Mouse (Mus musculus): ENCODE data around the gene Cxcr5.
A peak's percentile ranks its signal among the peaks of the same experiment; 100 is the strongest.

Gene Cxcr5

DNA sequence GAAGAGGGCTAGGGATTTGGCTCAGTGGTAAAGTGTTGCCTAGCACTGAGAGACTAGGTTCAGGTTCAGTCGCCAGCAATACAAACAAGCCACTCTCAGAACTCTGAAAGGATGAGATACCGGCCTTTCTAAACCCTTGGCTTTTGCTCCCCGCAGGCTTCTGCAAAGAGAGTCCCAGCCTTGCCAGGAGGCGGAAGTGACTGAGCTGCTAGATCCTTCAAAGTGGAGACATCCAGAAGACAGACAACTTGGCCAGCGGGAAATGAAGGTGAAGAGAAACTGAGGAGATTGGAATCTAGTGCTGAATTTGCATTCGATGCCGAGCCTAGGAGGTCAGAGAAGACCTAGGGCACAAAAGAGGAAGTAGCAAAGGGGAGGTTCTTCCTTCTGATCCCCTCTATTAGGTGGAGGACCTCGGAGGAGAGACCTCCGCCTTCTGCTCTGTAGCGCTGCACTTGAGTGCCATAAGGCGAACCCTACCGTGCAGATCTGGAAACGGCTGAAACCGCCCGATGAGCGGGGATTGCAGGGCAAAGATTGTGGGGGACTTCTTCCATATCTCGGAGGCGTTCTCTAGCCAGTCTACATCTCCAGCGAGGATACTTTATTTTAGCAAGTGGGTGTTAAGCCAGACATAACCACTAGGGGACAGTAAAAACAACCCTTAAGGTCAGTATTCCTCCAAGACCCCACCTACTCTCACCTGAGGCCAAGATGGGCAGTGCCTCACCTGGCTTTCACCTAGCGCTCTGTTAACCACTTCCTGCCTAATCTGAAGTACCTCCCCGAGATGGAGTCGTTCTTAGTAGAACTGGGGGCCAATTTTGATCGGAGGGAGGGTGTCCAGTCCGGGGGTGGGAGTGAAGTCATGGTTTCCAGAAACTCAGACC is 84.1 kb downstream of the Cxcr5 start:
- peak; percentile 95 for DNase-seq

DNA sequence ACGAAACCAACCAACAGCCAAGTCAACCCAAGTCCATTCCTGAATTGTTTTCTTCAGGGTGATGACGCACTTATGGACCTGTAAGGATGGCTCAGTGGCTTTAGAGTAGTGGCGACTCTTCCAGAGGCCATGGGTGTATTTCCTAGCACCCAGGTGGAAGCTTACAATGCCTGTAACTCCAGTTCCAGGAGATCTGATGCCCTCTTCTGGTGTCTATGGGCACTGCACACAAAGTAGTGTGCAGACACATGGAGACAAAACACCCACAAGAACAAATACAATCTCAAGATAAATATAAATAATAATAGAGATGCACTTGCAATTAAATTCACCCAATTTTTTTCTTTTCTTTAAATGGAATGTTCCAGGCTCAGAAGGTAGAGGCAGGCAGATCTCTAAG is 85.7 kb downstream of the Cxcr5 start:
- no peak for DNase-seq

DNA sequence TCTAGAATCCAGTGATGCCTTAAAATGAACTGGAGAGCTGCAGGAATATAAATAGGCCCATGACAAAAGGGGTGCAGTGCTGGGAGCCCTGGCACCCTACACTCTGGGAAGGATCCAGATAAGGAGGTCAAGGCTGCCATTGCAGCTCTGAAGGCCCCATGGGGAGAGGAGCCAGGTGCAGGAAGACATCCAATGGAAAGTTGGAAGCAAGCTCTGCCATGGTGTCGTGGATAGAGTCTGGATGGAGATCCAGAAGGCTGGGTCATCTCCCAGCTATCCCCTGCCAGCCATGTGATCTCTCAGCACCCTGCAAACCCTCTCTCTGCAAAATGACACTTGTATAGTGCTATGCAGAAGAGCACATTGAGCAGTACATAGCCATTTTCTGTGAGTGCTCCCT is 87.3 kb downstream of the Cxcr5 start:
- peak; percentile 98 for DNase-seq

DNA sequence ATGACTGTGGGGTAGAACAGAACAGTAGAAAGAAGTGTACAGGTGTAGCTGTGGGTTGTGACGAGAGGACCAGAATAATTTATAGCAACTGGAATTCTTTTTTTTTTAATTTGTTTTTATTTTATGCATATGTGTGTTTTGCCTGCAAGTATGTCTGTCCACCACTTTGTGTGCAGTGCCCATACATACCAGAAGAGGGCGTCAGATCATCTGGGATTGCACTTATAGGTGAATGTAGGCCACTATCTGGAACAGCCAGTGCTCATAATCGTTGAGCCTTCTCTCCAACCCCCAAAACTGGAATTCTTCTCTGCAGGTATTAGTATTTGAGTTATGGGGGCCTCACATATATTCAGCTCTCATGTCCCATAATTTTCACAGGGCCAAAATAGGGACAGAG is 88.5 kb downstream of the Cxcr5 start:
- DNase-seq: no peak

DNA sequence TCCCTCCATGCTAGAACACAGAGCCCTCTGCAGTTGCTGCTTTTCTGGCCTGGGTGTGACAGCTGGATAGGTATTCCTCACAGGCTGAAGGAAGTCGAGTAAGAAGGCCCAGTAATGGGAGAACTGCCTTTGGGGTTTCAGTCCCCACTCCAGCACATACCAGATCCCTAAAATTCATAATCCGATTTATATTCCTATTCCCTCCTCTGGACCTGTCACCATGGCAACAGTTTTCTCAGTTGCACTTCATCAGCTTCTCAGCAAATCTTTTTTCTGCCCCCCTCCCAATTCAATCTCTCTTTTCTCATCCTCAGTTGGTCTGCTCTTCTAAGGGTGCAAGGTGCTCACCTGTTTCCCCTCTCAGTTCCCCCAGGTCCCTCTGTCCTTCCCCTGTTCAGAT is 92.9 kb downstream of the Cxcr5 start:
- DNase-seq: no peak

DNA sequence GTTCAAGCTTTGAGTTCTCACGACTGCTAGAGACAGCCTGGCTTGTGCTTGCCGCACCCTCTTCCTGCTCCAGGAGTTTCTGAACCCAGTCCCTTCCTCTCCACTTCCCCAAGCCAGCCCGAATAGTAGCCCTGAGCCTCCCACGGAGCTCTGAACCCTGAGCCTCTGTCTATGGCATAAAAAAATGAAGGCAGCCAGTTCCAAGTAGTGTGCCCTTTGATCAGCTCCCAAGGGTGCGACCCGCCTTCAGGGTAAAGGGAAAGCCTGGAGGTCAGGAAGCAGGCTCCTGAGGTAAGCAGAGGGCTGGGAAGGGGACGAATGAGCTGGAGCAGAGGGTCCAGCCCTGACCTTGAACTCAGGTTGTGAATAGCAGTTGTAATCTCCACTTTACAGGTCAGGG is 93.5 kb downstream of the Cxcr5 start:
- DNase-seq: no peak

DNA sequence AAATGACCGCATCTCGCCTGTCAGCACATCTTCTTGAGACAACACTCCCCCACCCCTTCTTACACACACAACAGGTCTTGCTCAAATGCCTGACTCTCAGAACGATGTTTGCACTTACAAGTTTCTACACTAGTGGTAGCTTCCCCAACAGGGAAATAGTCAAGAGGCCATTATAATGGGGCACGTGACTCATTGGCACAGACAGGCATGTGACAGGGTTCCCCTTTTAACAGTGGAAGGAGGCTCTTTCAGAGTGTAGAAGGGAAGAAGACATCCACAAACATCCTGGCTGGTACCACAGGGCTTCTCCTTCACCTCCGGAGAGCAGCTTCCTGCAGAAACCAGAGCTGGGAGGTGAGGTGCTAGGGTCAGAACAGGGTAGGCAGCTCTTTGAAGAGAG is 99.7 kb downstream of the Cxcr5 start:
- no peak for DNase-seq

Data from heart, adult 11 months (tissue).